Mouse (Mus musculus): ENCODE results near the gene Crcp. TPM values are rescaled to one million over a fixed set of nuclear protein-coding genes. Genes with fewer than 3 reads are reported as not detected.

Crcp gene
- 57.6 and 61.3 TPM in 2 replicates for polyA plus RNA-seq (2016; fragmentation: Nextera tagmentation; extraction: Ambion mirVana)

DNA sequence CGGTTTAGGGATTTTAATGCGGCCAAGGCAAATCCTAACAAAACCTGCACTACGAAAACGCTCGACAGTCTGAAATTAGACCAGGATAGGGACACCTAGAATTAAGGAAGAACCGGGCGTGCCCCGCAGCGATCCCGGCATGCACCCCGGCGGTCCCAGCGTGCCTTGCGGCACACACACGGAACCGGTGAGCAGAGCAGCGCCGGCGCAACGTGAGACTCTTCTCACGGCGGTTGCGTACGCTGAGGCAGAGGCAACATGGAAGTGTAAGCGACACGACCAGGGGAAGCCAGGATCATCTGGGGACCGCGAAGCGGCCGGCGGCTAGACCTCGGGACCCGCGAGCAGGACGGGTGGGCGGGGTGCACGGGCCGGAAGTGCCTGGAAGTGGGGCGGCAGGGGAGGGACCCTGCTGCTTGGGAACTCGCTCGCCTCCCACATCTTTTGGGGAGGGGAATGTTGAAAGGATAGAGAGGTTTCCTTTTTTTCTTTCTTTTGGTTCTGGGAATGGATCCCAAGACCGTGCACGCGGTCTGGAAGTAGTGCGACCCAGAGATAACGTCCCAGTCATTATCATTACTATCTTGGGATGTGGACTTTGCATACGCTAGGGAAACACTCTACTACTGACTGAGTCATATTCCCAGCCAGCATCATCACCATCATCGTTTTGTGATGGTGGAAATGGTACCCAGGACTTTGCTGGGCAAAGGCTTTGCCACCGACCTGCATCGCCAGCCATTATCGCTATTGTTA is at the start of gene Crcp, which contains the start of gene Asl:
Gene Crcp, plus strand, starts transcription at position 149 of the 756 bp plus-strand sequence.
Gene Asl, minus strand, starts transcription at position 106 of the 756 bp plus-strand sequence.
- peak within 1 kb of the TSS; percentile 70 for H3K4me3 ChIP-seq
- DNase-seq (ENCODE audit: low spot score): peak; percentile 84
- no peaks in the 10 kb centered on the region for H3K27me3 ChIP-seq (ENCODE audit: insufficient read depth, poor library complexity, severe bottlenecking)
- no peaks in the 10 kb centered on the region for H3K9me3 ChIP-seq
- no peaks in the 10 kb centered on the region for H3K36me3 ChIP-seq
- 1% methylated on average over 51 of the region's 51 CpGs for WGBS
- H3K27ac ChIP-seq: peak within 1 kb of the TSS; percentile 95
- H3K4me1 ChIP-seq (replicated peaks): peaks cover 13% of the 10 kb centered on the region

DNA sequence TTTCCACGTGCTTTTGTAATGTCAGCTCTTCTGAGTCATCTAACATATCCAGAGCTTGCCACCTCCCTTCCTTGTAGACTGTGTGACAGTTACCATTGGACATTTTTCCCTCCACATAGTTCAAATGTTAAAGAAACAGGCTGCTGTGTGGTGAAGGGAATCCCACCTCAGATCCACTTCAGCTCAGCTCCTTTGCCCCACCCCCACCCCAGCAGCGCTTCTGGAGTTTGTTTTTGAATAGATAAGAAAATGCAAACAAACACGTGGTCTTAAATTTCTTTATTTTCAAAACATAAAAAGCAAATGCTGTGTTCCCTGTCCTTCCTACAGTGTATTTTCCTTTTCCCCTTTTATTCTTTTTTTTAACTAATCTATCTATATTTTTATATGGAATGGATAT is 48.9 kb upstream of the Crcp start:
- 72% methylated on average over 3 of the region's 3 CpGs for WGBS
- H3K4me1 ChIP-seq (replicated peaks): peaks cover 20% of the 10 kb centered on the region
- peaks cover 33% of the 10 kb centered on the region for H3K36me3 ChIP-seq
- H3K27ac ChIP-seq: no peak overlapping the region
- no peaks in the 10 kb centered on the region for H3K9me3 ChIP-seq
- no peaks in the 10 kb centered on the region for H3K27me3 ChIP-seq (ENCODE audit: insufficient read depth, poor library complexity, severe bottlenecking)
- no peak overlapping the region for H3K4me3 ChIP-seq
- no peak for DNase-seq (ENCODE audit: low spot score)

GRCm38 (mm10) chr5:129989376-129989775 is 39.7 kb upstream of the Crcp start:
- Histone ChIP-seq H3K27ac (no peak overlapping the region), H3K36me3 (peaks cover 39% of the 10 kb centered on the region), H3K9me3 (no peaks in the 10 kb centered on the region), H3K27me3 (ENCODE audit: insufficient read depth, poor library complexity, severe bottlenecking) (no peaks in the 10 kb centered on the region), H3K4me1 (replicated peaks) (no peaks in the 10 kb centered on the region), H3K4me3 (no peak overlapping the region)
- DNase-seq (ENCODE audit: low spot score): no peak
- WGBS: 88% methylated on average over 13 of the region's 13 CpGs

GRCm38 (mm10) chr5:129991898-129992297 is 37.2 kb upstream of the Crcp start:
- peaks cover 41% of the 10 kb centered on the region for H3K36me3 ChIP-seq
- H3K9me3 ChIP-seq: no peaks in the 10 kb centered on the region
- WGBS: 92% methylated on average over 5 of the region's 5 CpGs
- H3K27ac ChIP-seq: no peak overlapping the region
- H3K27me3 ChIP-seq (ENCODE audit: insufficient read depth, poor library complexity, severe bottlenecking): no peaks in the 10 kb centered on the region
- H3K4me1 ChIP-seq (replicated peaks): no peaks in the 10 kb centered on the region
- DNase-seq (ENCODE audit: low spot score): no peak
- no peak overlapping the region for H3K4me3 ChIP-seq

- DNase-seq (ENCODE audit: low spot score): no peak
- no peak overlapping the region for H3K4me3 ChIP-seq
- H3K9me3 ChIP-seq: no peaks in the 10 kb centered on the region
- H3K27ac ChIP-seq: no peak overlapping the region
- 93% methylated on average over 14 of the region's 14 CpGs for WGBS
- H3K36me3 ChIP-seq: peaks cover 32% of the 10 kb centered on the region
- H3K4me1 ChIP-seq (replicated peaks): no peaks in the 10 kb centered on the region
- no peaks in the 10 kb centered on the region for H3K27me3 ChIP-seq (ENCODE audit: insufficient read depth, poor library complexity, severe bottlenecking)
Measured at GRCm38 (mm10) chr5:129993374-129993773, 35.7 kb upstream of the Crcp start.

DNA sequence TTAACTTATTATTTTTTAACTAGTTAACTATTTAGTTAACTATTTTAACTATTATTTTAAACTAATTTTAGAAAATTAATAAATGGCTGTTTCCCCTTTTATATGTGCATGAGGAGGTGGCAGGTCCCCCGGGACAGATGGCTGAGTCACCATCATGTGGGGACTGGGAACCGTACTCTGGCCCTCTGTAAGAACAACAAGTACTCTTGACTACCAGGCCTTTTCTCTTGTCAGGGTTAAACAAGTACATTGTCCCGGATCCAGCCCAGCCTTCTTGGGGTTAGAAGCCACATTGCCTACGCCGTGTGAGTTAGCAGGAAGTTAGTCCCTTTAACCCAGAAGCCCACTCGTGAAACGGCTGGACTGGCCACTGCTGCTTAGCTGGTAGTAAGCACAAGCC is 34.1 kb upstream of the Crcp start:
- Histone ChIP-seq H3K4me3 (no peak overlapping the region), H3K27ac (no peak overlapping the region), H3K4me1 (replicated peaks) (no peaks in the 10 kb centered on the region), H3K36me3 (peaks cover 23% of the 10 kb centered on the region), H3K27me3 (ENCODE audit: insufficient read depth, poor library complexity, severe bottlenecking) (no peaks in the 10 kb centered on the region), H3K9me3 (no peaks in the 10 kb centered on the region)
- 93% methylated on average over 7 of the region's 7 CpGs for WGBS
- DNase-seq (ENCODE audit: low spot score): no peak

GRCm38 (mm10) chr5:129997700-129998099 is 31.4 kb upstream of the Crcp start:
- Histone ChIP-seq H3K4me1 (replicated peaks) (peaks cover 19% of the 10 kb centered on the region), H3K4me3 (no peak overlapping the region), H3K36me3 (peaks cover 18% of the 10 kb centered on the region), H3K27me3 (ENCODE audit: insufficient read depth, poor library complexity, severe bottlenecking) (no peaks in the 10 kb centered on the region), H3K9me3 (no peaks in the 10 kb centered on the region), H3K27ac (no peak overlapping the region)
- 72% methylated on average over 19 of the region's 19 CpGs for WGBS
- no peak for DNase-seq (ENCODE audit: low spot score)

GRCm38 (mm10) chr5:129999097-129999496 is 30.0 kb upstream of the Crcp start:
- Histone ChIP-seq H3K9me3 (peaks cover 1% of the 10 kb centered on the region; the same call in 1 of the 2 replicates), H3K27me3 (ENCODE audit: insufficient read depth, poor library complexity, severe bottlenecking) (no peaks in the 10 kb centered on the region), H3K36me3 (peaks cover 12% of the 10 kb centered on the region), H3K4me3 (no peak overlapping the region), H3K27ac (no peak overlapping the region), H3K4me1 (replicated peaks) (peaks cover 27% of the 10 kb centered on the region)
- peak; percentile 44 for DNase-seq (ENCODE audit: low spot score)
- 40% methylated on average over 4 of the region's 4 CpGs for WGBS

GRCm38 (mm10) chr5:130000735-130001134 is 28.4 kb upstream of the Crcp start:
- peaks cover 17% of the 10 kb centered on the region for H3K9me3 ChIP-seq
- 93% methylated on average over 12 of the region's 12 CpGs for WGBS
- H3K4me1 ChIP-seq (replicated peaks): peaks cover 27% of the 10 kb centered on the region
- DNase-seq (ENCODE audit: low spot score): no peak
- peaks cover 7% of the 10 kb centered on the region for H3K36me3 ChIP-seq
- no peaks in the 10 kb centered on the region for H3K27me3 ChIP-seq (ENCODE audit: insufficient read depth, poor library complexity, severe bottlenecking)
- no peak overlapping the region for H3K27ac ChIP-seq
- no peak overlapping the region for H3K4me3 ChIP-seq

DNA sequence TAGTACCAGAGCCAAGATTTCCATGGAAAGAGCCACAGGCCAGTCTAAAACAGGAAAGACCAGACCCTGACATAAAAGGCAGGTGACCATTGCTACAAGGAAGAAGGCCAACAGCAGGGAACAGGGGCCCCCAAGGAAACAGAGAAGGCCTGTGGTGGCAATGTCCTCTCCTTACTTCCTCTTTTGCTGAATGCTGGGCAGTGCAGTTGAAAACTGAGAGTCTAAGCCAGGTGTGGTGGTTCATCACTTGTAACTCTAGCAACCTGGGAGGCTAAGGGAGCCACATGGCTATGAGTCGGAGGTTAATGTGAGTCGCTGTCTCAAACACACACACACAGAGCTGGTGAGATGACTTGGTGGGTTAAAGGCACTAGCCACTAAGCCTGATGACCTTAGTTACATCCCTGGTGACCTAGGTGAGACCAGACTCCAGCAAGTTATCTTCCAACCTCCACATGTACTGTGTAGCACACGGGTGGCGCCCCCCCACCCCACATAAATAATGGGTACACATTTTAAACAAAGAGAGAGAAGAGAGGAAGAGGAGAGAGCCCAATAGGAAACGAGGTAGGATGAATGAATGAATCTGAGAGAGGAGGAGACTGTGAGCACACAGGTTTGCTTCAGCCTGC is 27.6 kb upstream of the Crcp start:
- H3K4me3 ChIP-seq: peak overlapping the region; percentile 71
- H3K9me3 ChIP-seq: peaks cover 17% of the 10 kb centered on the region
- peaks cover 27% of the 10 kb centered on the region for H3K4me1 ChIP-seq (replicated peaks)
- no peaks in the 10 kb centered on the region for H3K27me3 ChIP-seq (ENCODE audit: insufficient read depth, poor library complexity, severe bottlenecking)
- WGBS: 71% methylated on average over 5 of the region's 5 CpGs
- peaks cover 7% of the 10 kb centered on the region for H3K36me3 ChIP-seq
- H3K27ac ChIP-seq: 0 out of 2 replicates have a peak overlapping the region, but pooled peaks have one; percentile 89
- DNase-seq (ENCODE audit: low spot score): no peak

DNA sequence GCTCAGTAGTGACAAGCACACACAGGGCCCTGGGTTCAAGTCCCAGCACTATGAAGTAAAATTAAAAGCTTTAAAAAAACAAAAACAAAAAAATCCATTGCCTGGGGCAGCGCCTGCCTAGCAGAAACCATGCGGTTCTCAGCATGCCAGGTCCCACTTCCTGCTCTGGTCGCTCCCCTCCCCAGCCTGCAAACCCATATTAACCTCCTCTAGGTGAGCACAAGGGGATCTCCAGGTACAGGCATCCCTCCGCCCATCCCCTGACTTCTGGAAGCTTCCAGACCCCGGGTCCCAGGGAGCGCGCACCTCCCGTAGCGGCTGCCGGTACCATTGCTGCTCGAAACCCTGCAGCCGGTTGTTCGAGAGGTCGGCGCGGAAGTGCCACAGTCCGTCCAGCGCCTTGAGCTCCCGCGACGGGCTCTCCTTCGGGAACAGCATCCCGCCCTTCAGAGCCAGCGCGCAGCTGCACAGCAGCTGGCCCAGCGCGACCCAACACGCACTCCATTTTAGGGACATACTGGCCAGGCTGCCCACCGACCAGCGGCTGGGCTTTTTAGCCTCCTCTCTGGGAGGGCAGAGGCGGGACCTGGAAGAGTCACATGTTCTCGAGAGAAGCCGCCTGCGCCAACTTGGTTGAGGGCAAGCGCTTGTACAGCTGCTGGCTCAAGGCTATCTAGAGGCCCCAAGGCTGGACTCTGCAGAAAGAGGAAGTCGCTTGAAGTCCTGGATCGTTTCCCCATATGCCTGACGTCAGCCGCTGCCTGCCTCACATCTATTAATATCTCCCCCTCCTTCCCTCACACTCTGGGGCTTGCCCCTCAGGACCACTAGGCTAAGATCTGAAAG is 26.6 kb upstream of the Crcp start, which contains the start of gene Gusb:
Gene Gusb, minus strand, starts transcription at position 749 of the 846 bp plus-strand sequence.
- no peaks in the 10 kb centered on the region for H3K27me3 ChIP-seq (ENCODE audit: insufficient read depth, poor library complexity, severe bottlenecking)
- WGBS: 1% methylated on average over 39 of the region's 39 CpGs
- H3K27ac ChIP-seq: peak within 1 kb of the TSS; percentile 89
- peaks cover 27% of the 10 kb centered on the region for H3K4me1 ChIP-seq (replicated peaks)
- DNase-seq (ENCODE audit: low spot score): peak; percentile 85
- peaks cover 17% of the 10 kb centered on the region for H3K9me3 ChIP-seq
- H3K4me3 ChIP-seq: peak within 1 kb of the TSS; percentile 71
- peaks cover 7% of the 10 kb centered on the region for H3K36me3 ChIP-seq

DNA sequence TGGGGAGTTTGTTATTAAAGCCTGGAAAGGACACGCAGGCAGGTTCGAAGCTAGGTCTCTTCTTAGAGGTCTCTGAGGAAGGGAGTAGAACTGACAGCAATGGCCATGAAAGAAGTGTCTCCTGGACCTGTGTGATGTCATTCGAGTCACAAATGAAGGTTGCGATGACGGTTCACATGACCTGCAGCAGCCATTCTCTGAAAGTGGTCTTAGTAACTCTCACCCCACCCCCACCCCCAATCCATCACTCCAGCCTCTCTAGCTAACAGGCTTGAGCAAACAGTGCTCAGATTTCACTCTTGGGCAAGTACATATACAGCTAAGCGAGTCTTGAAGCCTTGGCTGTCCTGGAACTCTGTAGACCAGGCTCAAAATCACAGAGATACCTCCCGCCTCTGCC is 25.9 kb upstream of the Crcp start:
- H3K9me3 ChIP-seq: peaks cover 17% of the 10 kb centered on the region

More for the DNA sequence above, 25.9 kb upstream of the Crcp start:
- Histone ChIP-seq H3K4me3 (peak overlapping the region; percentile 71), H3K4me1 (replicated peaks) (peaks cover 27% of the 10 kb centered on the region), H3K27ac (peak overlapping the region; percentile 89), H3K36me3 (peaks cover 7% of the 10 kb centered on the region), H3K27me3 (ENCODE audit: insufficient read depth, poor library complexity, severe bottlenecking) (no peaks in the 10 kb centered on the region)
- 61% methylated on average over 7 of the region's 7 CpGs for WGBS
- DNase-seq (ENCODE audit: low spot score): peak; percentile 15

Measured in hindbrain, embryonic 10.5 days (tissue).